Mouse (Mus musculus): ENCODE measurements around the gene Cgnl1. TPM values are rescaled to one million over a fixed set of nuclear protein-coding genes. Genes with fewer than 3 reads are reported as not detected.

The Cgnl1 gene
- polyA plus RNA-seq, 1 experiment from 2014 or later, result 6.7 TPM

DNA sequence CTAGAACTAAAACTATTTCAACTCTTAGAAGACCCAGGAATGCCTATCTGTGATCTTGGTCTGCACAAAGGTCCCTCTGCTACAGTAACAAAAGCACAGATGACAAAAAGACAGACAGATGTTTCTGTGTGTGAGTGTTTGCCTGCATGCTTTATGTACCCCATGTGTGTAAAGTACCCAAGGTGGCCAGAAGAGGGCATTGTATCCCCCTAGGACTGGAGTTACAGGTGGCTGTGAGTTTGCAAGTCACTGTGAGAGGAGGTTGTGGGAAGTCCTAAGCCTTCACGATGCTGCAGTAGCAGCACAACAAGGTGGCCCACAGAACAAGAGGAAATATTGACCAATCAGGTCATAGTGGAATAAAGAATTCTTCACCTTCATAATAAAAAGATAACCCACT is 114.2 kb downstream of the Cgnl1 start:
- H3K36me3 ChIP-seq (ENCODE audit: control insufficient read depth, insufficient read depth, low read length), result no peaks in the 10 kb centered on the region
- no peak overlapping the region for H3K4me3 ChIP-seq (ENCODE audit: low read depth, low read length)
- WGBS, result 88% methylated on average over 1 of the region's 1 CpGs
- no peaks in the 10 kb centered on the region for H3K27me3 ChIP-seq (ENCODE audit: control insufficient read depth, insufficient read depth, low read length)
- H3K9me3 ChIP-seq (ENCODE audit: control insufficient read depth, low read length), result 0 out of 2 replicates have a peak, but pooled peaks cover 2% of the 10 kb centered on the region
- H3K4me1 ChIP-seq (ENCODE audit: control insufficient read depth, insufficient read depth, low read length), result 0 out of 2 replicates have a peak, but pooled peaks cover 4% of the 10 kb centered on the region
- DNase-seq (ENCODE audit: low spot score), result no peak
- H3K9ac ChIP-seq (ENCODE audit: low read length), result no peak overlapping the region
- H3K27ac ChIP-seq (replicated peaks; ENCODE audit: low read depth, low read length), result no peak overlapping the region
- ATAC-seq (ENCODE audit: insufficient number of reproducible peaks, low FRiP score, low TSS enrichment, low read depth), result no peak
- H3K4me2 ChIP-seq (ENCODE audit: low read depth, severe bottlenecking), result no peak overlapping the region

DNA sequence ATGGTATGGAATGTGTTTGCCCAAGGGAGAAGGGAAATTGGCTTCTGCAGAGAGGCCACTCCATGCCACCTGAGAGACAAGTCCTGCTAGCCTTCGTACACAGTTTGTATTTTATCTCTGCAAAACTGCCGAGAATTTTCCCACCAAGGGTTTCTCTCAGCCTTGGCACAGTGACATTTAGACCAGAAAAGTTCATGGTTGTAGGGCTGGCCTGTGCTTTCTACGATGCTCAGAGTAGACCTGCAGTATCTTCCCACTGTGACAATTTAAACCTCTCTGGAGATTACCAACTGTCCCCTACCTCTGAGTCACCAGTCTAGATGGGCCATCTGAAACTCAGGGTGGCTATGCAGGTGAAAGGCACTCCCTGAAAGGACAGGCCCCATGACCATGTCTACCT is 116.5 kb downstream of the Cgnl1 start:
- Histone ChIP-seq H3K9ac (ENCODE audit: low read length) (no peak overlapping the region), H3K4me1 (ENCODE audit: control insufficient read depth, insufficient read depth, low read length) (no peaks in the 10 kb centered on the region), H3K27me3 (ENCODE audit: control insufficient read depth, insufficient read depth, low read length) (no peaks in the 10 kb centered on the region), H3K36me3 (ENCODE audit: control insufficient read depth, insufficient read depth, low read length) (no peaks in the 10 kb centered on the region), H3K4me2 (ENCODE audit: low read depth, severe bottlenecking) (no peak overlapping the region), H3K4me3 (ENCODE audit: low read depth, low read length) (no peak overlapping the region), H3K9me3 (ENCODE audit: control insufficient read depth, low read length) (0 out of 2 replicates have a peak, but pooled peaks cover 2% of the 10 kb centered on the region), H3K27ac (replicated peaks; ENCODE audit: low read depth, low read length) (no peak overlapping the region)
- 84% methylated on average over 3 of the region's 3 CpGs for WGBS
- DNase-seq (ENCODE audit: low spot score) (no peak), ATAC-seq (ENCODE audit: insufficient number of reproducible peaks, low FRiP score, low TSS enrichment, low read depth) (no peak)

DNA sequence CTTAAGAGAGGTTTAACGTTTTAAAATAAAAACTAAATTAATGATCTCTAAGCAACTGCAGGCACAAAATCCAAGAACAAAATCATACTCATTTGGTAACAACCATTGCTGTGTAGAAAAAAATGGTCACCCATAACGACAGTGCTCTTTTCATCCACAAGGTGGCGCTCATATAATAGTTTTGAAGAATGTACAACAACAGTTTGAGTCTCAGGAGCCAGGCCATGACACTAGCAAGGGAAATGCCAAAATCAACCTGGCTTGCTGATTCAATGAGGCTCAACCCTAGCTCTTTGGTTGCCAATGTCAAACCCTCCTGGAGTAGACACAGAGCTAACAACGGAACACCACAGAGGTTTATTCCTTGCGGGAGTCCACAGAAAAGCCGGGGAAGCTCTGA is 125.3 kb downstream of the Cgnl1 start:
- H3K4me1 ChIP-seq (ENCODE audit: control insufficient read depth, insufficient read depth, low read length), result no peaks in the 10 kb centered on the region
- H3K4me3 ChIP-seq (ENCODE audit: low read depth, low read length), result no peak overlapping the region
- H3K36me3 ChIP-seq (ENCODE audit: control insufficient read depth, insufficient read depth, low read length), result no peaks in the 10 kb centered on the region
- WGBS, result 36% methylated on average over 6 of the region's 6 CpGs
- no peak overlapping the region for H3K27ac ChIP-seq (replicated peaks; ENCODE audit: low read depth, low read length)
- H3K9ac ChIP-seq (ENCODE audit: low read length), result no peak overlapping the region
- no peak for ATAC-seq (ENCODE audit: insufficient number of reproducible peaks, low FRiP score, low TSS enrichment, low read depth)
- no peak overlapping the region for H3K4me2 ChIP-seq (ENCODE audit: low read depth, severe bottlenecking)
- peak; percentile 86 for DNase-seq (ENCODE audit: low spot score)
- no peaks in the 10 kb centered on the region for H3K27me3 ChIP-seq (ENCODE audit: control insufficient read depth, insufficient read depth, low read length)
- H3K9me3 ChIP-seq (ENCODE audit: control insufficient read depth, low read length), result no peaks in the 10 kb centered on the region; the same call in 1 of the 2 replicates

DNA sequence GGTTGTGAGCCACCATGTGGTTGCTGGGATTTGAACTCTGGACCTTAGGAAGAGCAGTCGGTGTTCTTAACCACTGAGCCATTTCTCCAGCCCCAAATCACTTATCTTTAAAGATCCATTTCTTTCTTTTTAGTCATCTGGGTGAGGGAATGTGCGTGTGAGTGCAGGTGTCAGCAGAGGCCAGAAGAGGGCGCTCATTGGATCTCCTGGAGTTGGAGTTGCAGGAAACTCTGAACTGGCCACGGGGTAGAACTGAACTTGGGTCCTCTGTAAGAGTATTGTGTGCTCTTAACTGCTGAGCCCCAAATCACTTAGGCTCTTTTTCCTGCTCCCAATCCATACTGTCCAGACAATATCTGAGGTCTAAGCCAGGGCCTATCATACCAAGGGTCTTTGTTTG is 127.8 kb downstream of the Cgnl1 start:
- no peak overlapping the region for H3K4me3 ChIP-seq (ENCODE audit: low read depth, low read length)
- H3K36me3 ChIP-seq (ENCODE audit: control insufficient read depth, insufficient read depth, low read length), result no peaks in the 10 kb centered on the region
- no peak overlapping the region for H3K4me2 ChIP-seq (ENCODE audit: low read depth, severe bottlenecking)
- no peak overlapping the region for H3K27ac ChIP-seq (replicated peaks; ENCODE audit: low read depth, low read length)
- no peak overlapping the region for H3K9ac ChIP-seq (ENCODE audit: low read length)
- H3K27me3 ChIP-seq (ENCODE audit: control insufficient read depth, insufficient read depth, low read length), result no peaks in the 10 kb centered on the region
- no peaks in the 10 kb centered on the region for H3K4me1 ChIP-seq (ENCODE audit: control insufficient read depth, insufficient read depth, low read length)
- DNase-seq (ENCODE audit: low spot score) (no peak), ATAC-seq (ENCODE audit: insufficient number of reproducible peaks, low FRiP score, low TSS enrichment, low read depth) (no peak)
- H3K9me3 ChIP-seq (ENCODE audit: control insufficient read depth, low read length), result no peaks in the 10 kb centered on the region; the same call in 1 of the 2 replicates
- 93% methylated on average over 4 of the region's 4 CpGs for WGBS

DNA sequence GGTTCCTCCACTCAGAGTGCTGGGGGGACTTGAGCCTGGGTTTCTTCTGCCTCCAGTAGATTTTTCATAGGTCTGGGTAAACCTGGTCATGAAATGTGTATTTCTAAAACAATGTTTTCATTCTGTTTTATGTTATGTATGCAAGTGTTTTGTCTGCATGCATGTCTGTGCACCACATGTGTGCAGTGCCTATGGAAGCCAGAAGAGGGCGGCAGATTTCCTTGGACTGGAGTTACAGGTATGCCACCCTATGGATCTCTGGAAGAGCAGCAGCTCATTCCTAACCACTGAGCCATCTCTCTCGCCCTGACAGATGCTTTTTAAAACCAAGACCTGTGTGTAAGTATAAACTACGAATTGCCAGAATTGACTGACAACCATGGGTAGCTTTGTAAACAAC is 129.1 kb downstream of the Cgnl1 start:
- Histone ChIP-seq H3K4me3 (ENCODE audit: low read depth, low read length) (no peak overlapping the region), H3K9ac (ENCODE audit: low read length) (no peak overlapping the region), H3K4me2 (ENCODE audit: low read depth, severe bottlenecking) (no peak overlapping the region), H3K27me3 (ENCODE audit: control insufficient read depth, insufficient read depth, low read length) (no peaks in the 10 kb centered on the region), H3K9me3 (ENCODE audit: control insufficient read depth, low read length) (no peaks in the 10 kb centered on the region; the same call in 1 of the 2 replicates), H3K27ac (replicated peaks; ENCODE audit: low read depth, low read length) (no peak overlapping the region), H3K36me3 (ENCODE audit: control insufficient read depth, insufficient read depth, low read length) (no peaks in the 10 kb centered on the region), H3K4me1 (ENCODE audit: control insufficient read depth, insufficient read depth, low read length) (no peaks in the 10 kb centered on the region)
- 98% methylated on average over 3 of the region's 3 CpGs for WGBS
- ATAC-seq (ENCODE audit: insufficient number of reproducible peaks, low FRiP score, low TSS enrichment, low read depth) (no peak), DNase-seq (ENCODE audit: low spot score) (no peak)

DNA sequence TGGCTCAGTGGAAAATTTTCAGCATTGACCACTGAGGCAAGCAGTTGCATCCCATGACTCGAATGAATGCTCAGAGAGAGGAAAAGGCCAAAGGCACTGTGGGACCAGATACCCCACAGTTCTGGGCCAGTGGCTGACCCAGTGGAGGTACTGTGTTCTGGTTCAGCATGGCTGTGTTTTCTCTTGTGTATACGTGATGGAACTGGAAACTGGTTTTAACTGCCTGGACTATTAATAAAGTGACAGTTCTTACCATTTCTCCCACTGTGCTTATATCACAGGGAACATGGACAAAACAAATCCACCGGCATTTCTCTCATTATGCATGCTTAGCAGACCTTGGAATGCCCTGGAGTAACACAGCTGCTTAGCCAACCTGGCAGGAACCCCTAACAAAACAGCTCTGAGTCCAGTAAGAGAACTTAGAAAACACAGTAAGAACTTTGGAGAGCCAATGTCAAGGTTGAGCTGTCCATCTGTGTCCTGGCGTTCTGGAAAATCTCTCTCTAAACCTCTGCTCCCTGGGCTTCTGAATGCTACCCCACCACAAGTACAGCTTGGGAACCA is 131.0 kb downstream of the Cgnl1 start:
- DNase-seq (ENCODE audit: low spot score), result no peak
- Histone ChIP-seq H3K4me1 (ENCODE audit: control insufficient read depth, insufficient read depth, low read length) (no peaks in the 10 kb centered on the region), H3K4me3 (ENCODE audit: low read depth, low read length) (no peak overlapping the region), H3K36me3 (ENCODE audit: control insufficient read depth, insufficient read depth, low read length) (no peaks in the 10 kb centered on the region), H3K27me3 (ENCODE audit: control insufficient read depth, insufficient read depth, low read length) (no peaks in the 10 kb centered on the region), H3K27ac (replicated peaks; ENCODE audit: low read depth, low read length) (no peak overlapping the region), H3K9ac (ENCODE audit: low read length) (no peak overlapping the region), H3K9me3 (ENCODE audit: control insufficient read depth, low read length) (no peaks in the 10 kb centered on the region; the same call in 1 of the 2 replicates), H3K4me2 (ENCODE audit: low read depth, severe bottlenecking) (no peak overlapping the region)
- 85% methylated on average over 4 of the region's 4 CpGs for WGBS
- no peak for ATAC-seq (ENCODE audit: insufficient number of reproducible peaks, low FRiP score, low TSS enrichment, low read depth)

DNA sequence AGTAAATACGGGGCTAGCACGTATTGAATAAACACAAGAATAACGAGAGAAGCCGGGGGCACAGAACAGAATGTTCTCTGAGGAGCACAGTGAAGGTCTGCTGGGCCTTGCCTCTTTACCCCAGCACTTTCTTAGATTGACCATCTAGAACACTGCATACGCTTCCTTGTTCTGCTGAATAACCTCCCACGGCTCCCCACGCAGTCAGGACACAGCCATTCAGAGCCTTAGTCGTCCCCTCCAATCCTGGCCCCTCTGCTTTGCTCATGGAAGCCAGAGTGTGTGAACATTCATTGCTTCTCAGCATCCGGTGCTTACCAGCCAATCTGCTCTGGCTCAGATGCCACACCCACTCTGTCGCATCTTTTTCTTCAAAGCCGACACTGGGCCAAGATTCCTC is 133.2 kb downstream of the Cgnl1 start:
- ATAC-seq (ENCODE audit: insufficient number of reproducible peaks, low FRiP score, low TSS enrichment, low read depth), result no peak
- no peak overlapping the region for H3K4me2 ChIP-seq (ENCODE audit: low read depth, severe bottlenecking)
- no peaks in the 10 kb centered on the region for H3K27me3 ChIP-seq (ENCODE audit: control insufficient read depth, insufficient read depth, low read length)
- H3K4me3 ChIP-seq (ENCODE audit: low read depth, low read length), result no peak overlapping the region
- H3K36me3 ChIP-seq (ENCODE audit: control insufficient read depth, insufficient read depth, low read length), result no peaks in the 10 kb centered on the region
- H3K9me3 ChIP-seq (ENCODE audit: control insufficient read depth, low read length), result no peaks in the 10 kb centered on the region; the same call in 1 of the 2 replicates
- no peaks in the 10 kb centered on the region for H3K4me1 ChIP-seq (ENCODE audit: control insufficient read depth, insufficient read depth, low read length)
- no peak overlapping the region for H3K27ac ChIP-seq (replicated peaks; ENCODE audit: low read depth, low read length)
- DNase-seq (ENCODE audit: low spot score), result no peak
- WGBS, result 76% methylated on average over 11 of the region's 11 CpGs
- no peak overlapping the region for H3K9ac ChIP-seq (ENCODE audit: low read length)

DNA sequence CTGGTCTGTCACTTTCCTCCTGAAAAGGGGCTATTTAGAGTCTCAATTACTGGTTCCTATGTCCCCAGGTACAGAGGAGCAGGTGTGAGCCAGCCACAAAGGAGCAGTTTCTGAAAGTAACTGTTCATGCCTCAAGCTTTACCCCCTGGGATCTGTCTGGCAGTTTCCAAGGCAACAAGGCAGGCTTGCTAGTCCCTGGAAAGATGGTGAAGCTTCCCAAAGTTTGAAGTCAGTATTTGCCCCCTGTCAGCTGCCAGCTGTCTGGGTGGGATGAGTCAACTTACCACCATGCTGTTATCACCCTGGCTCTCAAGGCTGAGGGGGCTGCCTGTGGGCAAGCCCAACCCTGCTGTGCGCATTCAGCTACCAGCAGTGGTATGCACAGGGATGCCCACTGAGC is 134.5 kb downstream of the Cgnl1 start:
- WGBS, result 94% methylated on average over 1 of the region's 1 CpGs

DNA sequence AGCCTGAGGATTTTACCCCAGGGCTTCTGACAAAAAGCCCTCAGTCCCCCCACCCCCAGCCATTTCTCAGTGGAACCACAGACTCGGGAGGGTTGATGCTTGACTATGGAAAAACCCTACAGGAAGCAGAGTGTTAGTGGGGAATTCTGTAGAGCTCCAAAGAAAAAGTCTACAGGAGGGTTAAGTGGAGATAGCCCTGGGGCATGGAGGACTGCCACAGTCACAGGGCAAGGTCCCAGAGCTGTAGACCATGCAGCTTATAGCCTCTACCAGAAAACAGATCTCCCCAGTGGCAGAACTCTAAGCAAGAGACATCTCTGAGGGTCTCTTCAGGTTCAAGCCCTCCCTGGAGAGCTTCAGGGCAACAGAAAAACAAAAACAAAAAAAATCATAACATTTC is 135.8 kb downstream of the Cgnl1 start:
- Histone ChIP-seq H3K4me2 (ENCODE audit: low read depth, severe bottlenecking) (no peak overlapping the region), H3K9ac (ENCODE audit: low read length) (no peak overlapping the region), H3K4me1 (ENCODE audit: control insufficient read depth, insufficient read depth, low read length) (no peaks in the 10 kb centered on the region), H3K27ac (replicated peaks; ENCODE audit: low read depth, low read length) (no peak overlapping the region), H3K4me3 (ENCODE audit: low read depth, low read length) (no peak overlapping the region), H3K36me3 (ENCODE audit: control insufficient read depth, insufficient read depth, low read length) (0 out of 2 replicates have a peak, but pooled peaks cover 3% of the 10 kb centered on the region), H3K27me3 (ENCODE audit: control insufficient read depth, insufficient read depth, low read length) (no peaks in the 10 kb centered on the region), H3K9me3 (ENCODE audit: control insufficient read depth, low read length) (no peaks in the 10 kb centered on the region)
- DNase-seq (ENCODE audit: low spot score), result no peak
- ATAC-seq (ENCODE audit: insufficient number of reproducible peaks, low FRiP score, low TSS enrichment, low read depth), result no peak
- WGBS, result 83% methylated on average over 1 of the region's 1 CpGs

More for the DNA sequence above, 134.5 kb downstream of the Cgnl1 start:
- H3K27me3 ChIP-seq (ENCODE audit: control insufficient read depth, insufficient read depth, low read length), result no peaks in the 10 kb centered on the region
- H3K4me3 ChIP-seq (ENCODE audit: low read depth, low read length), result no peak overlapping the region
- DNase-seq (ENCODE audit: low spot score), result no peak
- ATAC-seq (ENCODE audit: insufficient number of reproducible peaks, low FRiP score, low TSS enrichment, low read depth), result no peak
- H3K4me2 ChIP-seq (ENCODE audit: low read depth, severe bottlenecking), result no peak overlapping the region
- H3K9ac ChIP-seq (ENCODE audit: low read length), result no peak overlapping the region
- H3K36me3 ChIP-seq (ENCODE audit: control insufficient read depth, insufficient read depth, low read length), result no peaks in the 10 kb centered on the region
- no peaks in the 10 kb centered on the region for H3K9me3 ChIP-seq (ENCODE audit: control insufficient read depth, low read length)
- no peaks in the 10 kb centered on the region for H3K4me1 ChIP-seq (ENCODE audit: control insufficient read depth, insufficient read depth, low read length)
- no peak overlapping the region for H3K27ac ChIP-seq (replicated peaks; ENCODE audit: low read depth, low read length)

All from limb, embryonic 11.5 days (tissue).